Mouse (Mus musculus) testis, adult 2 months (tissue): ENCODE measurements around the gene Ifna9.

ENCODE experiments used
- CTCF ChIP-seq: fragments of 200-500 bp; IDR thresholded peaks from 2 replicates; pipeline ENCODE4 v1.5.1; 2012; ENCODE audit warnings: low read depth, mild to moderate bottlenecking, inconsistent platforms, low read length, moderate library complexity; ENCODE audit not compliant: control insufficient read depth, insufficient read depth, insufficient replicate concordance
- POLR2A ChIP-seq: fragments of 200-500 bp; IDR thresholded peaks from 2 replicates; pipeline ENCODE4 v1.6.1; 2012; ENCODE audit warnings: low read depth, mild to moderate bottlenecking, inconsistent platforms, low read length, moderate library complexity; ENCODE audit not compliant: control insufficient read depth

- TF ChIP-seq CTCF (no peak; the same call in 1 of the 2 replicates), POLR2A (no peak)
Observed at GRCm38 (mm10) chr4:88543649-88544234, 48.4 kb downstream of the Ifna9 start.
